Mouse (Mus musculus) thymus, adult 2 months (tissue): ENCODE results near the gene Olfr520.

Experiments used
- CTCF ChIP-seq: fragments of 200-500 bp; IDR thresholded peaks from 2 replicates; pipeline ENCODE4 v1.5.1; 2012; ENCODE audit warnings: mild to moderate bottlenecking, control low read depth, low read length, moderate library complexity, borderline replicate concordance; ENCODE audit not compliant: control insufficient read depth, poor library complexity, insufficient read depth; ENCODE audit errors: extremely low read depth
- POLR2A ChIP-seq: fragments of 200-500 bp; IDR thresholded peaks from 2 replicates; pipeline ENCODE4 v1.6.1; 2012; ENCODE audit warnings: mild to moderate bottlenecking, low read length, control low read depth, moderate library complexity; ENCODE audit not compliant: control insufficient read depth, poor library complexity, insufficient read depth; ENCODE audit errors: extremely low read depth

GRCm38 (mm10) chr7:99708301-99708721 lies 21.8 kb upstream of the Olfr520 start:
- no peak for TF ChIP-seq CTCF
- TF ChIP-seq POLR2A = no peak
